Mouse (Mus musculus) right cerebral cortex, adult 2 months (tissue): ENCODE measurements around the gene Adam12.

Experiments
- DNase-seq, 2 experiments: peaks; one replicate each; pipeline ENCODE4 v3.0.0; 2021 to 2022; ENCODE audit warnings: low spot score in 2 of 2

The Adam12 gene

DNA sequence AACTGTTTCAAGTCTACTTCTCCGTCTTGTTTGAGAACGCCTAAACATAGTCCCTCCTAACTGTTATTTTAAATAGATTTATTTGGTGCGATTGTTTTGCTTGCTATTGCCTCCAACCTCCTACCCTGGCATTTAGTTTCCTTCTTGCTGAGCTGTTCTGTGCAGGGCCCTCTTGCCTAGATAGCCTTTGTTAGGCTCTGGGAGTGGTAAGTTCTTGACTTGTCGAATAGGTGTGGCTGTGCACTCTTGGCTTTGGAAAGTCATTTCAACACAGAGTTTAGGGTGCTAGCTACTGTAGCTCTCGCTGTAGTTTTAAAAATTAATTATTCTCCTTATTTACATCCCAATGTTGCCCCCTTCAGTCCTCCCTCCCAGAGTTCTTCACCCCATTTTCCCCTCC lies 222.8 kb downstream of the Adam12 start:
- DNase-seq: no peak

GRCm38 (mm10) chr7:134007942-134008361 lies 224.0 kb downstream of the Adam12 start:
- DNase-seq: no peak

DNA sequence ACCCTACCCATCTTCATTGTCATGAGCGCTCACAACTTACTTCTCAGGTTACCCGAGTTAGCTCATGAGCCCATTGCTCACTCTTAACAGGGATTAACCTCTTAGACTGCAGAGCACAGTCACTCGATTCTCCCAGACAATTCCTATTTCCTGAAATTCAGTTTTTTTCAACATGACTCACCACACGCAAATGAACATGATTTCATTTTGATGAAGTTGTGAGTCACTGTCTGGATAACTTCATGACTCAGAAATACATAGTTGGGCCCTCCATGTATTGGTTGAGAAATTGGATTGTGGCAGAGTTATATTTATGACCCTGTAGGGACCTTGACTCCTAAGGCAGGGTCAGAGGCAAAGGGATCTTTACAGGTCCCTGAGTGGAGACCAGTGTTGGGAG lies 230.4 kb downstream of the Adam12 start:
- no peak for DNase-seq

DNA sequence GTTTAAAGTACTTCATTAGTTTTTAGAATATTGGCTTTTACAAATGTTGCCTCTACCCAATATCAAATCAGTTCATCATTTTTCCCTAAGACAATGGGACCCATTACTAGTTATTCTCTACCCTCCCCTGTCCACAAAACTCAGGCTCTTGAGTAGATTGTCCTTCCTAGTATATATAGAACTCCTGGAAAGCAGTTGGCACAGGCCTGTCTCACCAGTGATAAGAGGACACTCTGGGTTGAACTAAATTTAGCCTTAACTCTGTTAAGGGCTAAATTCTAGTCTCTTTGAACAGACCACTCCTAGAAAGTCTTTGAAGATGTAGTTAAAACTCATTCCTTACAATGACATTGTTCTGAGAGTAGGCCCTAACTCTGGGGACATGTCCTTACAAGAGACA lies 241.0 kb downstream of the Adam12 start:
- DNase-seq: no peak

GRCm38 (mm10) chr7:133988356-133988755 lies 243.6 kb downstream of the Adam12 start:
- DNase-seq: no peak

- peak in 1 of 2 experiments; percentile 9 for DNase-seq
Measured at GRCm38 (mm10) chr7:133986201-133986600, 245.7 kb downstream of the Adam12 start.

DNA sequence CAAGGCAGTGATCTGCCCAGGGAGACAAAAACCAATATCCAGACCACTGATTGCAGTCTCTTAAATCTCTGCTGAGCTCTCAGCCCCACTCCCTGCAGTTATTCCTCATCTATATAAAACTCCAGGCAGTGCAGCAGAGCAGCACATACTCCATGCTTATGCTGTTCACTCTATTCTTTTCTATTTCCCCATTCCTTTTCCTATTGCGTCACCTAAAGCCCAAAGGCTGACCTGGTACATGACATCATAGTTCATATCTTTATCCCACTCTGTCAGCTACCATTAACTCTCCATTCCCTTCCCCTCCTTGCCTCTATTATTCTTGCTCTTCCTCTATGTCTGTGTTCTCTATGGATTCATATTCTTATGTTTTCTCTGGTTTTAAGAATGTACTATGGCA lies 246.3 kb downstream of the Adam12 start:
- DNase-seq: no peak

GRCm38 (mm10) chr7:133976388-133977122 lies 255.4 kb downstream of the Adam12 start:
- no peak for DNase-seq

- no peak for DNase-seq
Measured at GRCm38 (mm10) chr7:133971086-133971485, 260.9 kb downstream of the Adam12 start.

DNA sequence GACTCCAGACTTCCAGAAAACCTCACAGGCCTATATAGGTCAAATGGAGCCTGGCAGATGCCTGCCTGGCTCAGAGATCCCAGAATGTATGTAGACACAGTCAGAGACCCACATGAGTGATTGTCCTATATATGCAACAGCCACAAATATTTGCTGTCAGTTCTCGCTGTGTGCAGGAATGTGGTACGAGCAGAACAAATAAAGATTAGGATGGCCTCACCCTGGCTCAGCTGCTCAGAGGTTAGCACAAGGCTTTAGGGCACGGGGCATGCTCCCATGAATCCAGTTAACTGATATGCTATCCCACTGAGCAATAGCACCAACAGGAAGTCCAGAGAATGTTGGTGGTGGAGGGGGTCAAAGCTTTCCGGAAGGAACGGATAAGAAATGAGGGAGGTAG lies 261.5 kb downstream of the Adam12 start:
- no peak for DNase-seq

GRCm38 (mm10) chr7:133967906-133968305 lies 264.0 kb downstream of the Adam12 start:
- no peak for DNase-seq

DNA sequence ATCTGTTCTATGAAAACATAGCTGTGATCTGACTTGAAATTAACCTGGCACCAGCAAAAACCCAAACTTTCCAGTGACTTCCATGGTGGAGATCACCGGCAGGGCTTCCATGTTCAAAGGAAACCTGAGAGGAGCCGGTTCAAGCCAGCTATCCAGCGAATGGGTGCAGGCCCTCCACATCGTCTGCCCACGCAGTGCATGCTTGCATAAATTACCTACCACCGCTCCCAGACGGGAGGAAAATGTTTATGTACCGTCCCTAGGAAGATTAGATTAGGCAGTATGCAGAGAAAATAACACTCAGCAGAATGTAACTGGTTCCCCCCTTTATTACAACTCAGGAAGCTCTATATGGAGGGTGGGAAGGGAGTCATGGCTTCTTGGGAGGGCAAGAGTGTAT lies 268.4 kb downstream of the Adam12 start:
- DNase-seq: no peak

GRCm38 (mm10) chr7:133959200-133959599 lies 272.7 kb downstream of the Adam12 start:
- DNase-seq: peak; percentile 44 to 45

DNA sequence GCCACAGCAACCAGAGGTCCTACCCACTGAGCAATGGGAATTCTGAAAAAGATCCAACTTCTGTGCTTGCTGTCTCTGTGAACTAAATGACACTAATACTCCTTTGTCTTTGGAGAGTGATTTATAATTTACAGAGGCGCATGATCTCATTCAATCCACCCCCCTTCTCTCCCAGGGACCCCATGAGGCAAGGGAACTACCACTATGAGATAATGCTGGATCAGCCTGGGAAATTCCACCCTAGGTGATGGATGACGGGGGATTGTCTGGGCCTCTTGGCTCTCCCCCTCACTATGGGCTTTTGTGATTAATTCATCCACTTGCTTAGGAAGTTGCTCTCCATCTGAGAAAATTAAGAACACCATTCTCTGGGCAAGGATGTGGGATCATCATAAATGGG lies 274.1 kb downstream of the Adam12 start:
- DNase-seq: no peak

- DNase-seq: no peak
Measured at GRCm38 (mm10) chr7:133954111-133955091, 277.5 kb downstream of the Adam12 start.

DNA sequence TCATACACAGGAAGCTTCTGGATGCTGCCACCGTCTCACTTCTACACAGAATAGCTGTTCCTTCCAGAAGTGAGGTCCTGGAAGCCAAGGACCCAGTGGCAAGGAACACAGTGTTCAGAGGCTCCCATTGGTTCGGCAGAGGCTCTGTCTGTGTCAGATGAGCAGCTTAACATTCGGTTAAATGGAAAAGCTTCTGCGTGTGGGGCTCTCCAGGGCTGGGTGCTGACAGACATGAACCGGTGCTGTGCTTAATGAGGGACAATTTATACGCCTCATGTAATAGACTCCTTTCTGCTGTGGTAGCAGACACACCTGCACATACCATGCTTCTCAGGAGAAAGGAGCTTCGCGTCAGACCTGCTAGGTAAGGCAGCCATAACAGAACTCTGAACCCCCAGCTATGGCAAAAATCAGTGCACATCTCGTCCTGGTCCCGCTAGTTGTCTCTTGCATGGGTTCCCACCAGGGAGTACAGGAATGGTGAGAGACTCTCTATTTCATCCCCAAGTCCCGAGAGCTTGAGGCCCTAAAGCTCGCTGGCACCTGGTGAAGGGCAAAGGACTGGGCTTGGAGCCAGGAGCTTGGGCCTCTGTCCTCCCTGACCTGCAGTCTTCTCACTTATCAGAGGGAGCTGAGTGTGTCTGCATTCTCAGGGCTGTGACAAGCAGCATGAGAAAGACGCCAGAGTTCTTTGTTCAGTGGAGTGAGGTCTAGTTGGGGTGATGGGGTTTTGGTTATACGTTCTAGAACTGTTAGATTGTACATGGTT lies 280.0 kb downstream of the Adam12 start:
- no peak for DNase-seq

GRCm38 (mm10) chr7:133947360-133947759 lies 284.6 kb downstream of the Adam12 start:
- DNase-seq: no peak

DNA sequence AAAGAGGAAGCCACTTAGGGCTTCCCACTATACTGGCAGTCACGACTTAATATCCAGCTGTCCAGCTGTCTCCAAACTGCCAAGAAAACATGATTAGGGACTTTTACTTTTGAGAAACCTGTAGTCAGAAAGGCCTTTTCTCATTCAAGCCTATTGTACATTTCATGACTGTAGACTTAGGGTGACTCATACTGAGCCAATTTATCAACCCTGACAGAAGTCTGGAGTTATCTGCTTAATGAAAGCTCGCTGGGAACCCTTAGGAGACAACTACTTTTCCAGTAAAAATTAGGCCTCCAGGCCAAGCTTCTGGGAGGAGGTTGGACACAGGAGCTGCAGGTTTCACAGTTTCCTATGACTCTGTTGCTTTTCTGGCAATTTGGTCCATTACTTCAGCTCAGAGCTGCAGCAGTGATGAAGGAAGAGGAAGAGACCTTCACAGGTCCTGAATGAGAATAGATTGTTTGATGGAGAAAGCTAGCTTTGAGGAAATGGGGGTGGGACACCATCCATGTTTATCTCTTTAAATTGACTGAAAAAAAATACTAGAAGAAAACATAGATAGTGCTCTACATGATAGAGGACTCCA lies 285.1 kb downstream of the Adam12 start:
- DNase-seq: no peak

DNA sequence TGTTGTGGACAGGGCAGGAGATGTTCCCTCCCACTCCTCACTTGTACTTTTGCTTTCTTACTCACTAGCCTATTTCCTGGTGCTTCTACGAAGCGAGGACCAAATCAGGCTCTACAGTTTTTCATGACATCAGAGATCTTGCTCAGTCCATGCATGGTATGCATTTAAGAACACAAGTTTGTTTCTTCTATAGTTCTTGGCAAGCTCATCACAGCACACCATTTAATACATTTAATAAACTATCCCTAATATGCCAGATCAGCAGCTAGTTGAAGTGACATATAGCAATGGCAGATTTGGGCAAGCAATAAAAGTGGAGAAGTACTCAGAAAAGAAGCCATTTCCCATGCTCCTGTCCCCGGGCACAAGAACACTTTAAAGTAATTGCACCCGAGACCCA lies 285.8 kb downstream of the Adam12 start:
- no peak for DNase-seq

DNA sequence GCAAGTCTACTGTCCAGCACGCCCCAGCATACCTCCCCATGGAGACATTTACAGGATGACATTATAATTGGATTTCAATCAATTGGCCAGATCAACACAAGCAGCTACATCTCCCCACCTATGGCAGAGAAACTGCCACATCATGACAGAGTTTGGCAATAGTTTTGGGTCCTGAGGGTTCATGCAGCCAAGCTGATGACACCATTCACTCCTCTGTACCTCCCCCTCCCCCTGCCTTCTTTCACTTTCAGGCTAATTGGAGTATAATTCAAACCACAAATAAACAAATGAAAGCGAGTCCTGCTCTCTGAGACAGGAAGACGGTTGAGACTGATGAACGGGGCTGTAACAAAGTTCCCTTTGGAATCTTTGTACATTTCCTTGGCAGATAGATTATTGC lies 291.5 kb downstream of the Adam12 start:
- DNase-seq: no peak

- no peak for DNase-seq
Measured at GRCm38 (mm10) chr7:133937473-133937872, 294.5 kb downstream of the Adam12 start.

- DNase-seq: no peak
Measured at GRCm38 (mm10) chr7:133936377-133936776, 295.6 kb downstream of the Adam12 start.
